Mouse (Mus musculus) small intestine, adult 2 months (tissue): ENCODE measurements around the gene Chst13. TPM values are rescaled to one million over a fixed set of nuclear protein-coding genes. Genes with fewer than 3 reads are reported as not detected.

Experiments used
- H3K27ac ChIP-seq: fragments of 200-500 bp; 2 replicates; pipeline ENCODE4 v1.5.1; 2012; ENCODE audit warnings: low read depth, low read length, control low read depth, inconsistent platforms; ENCODE audit not compliant: insufficient read depth
- H3K27me3 ChIP-seq: fragments of 200-500 bp; 2 replicates; pipeline ENCODE4 v1.6.1; 2012; ENCODE audit warnings: mild to moderate bottlenecking, moderate library complexity, low read length, inconsistent platforms; ENCODE audit not compliant: control insufficient read depth, insufficient read depth
- H3K36me3 ChIP-seq: fragments of 200-500 bp; 2 replicates; pipeline ENCODE4 v1.6.1; 2012; ENCODE audit warnings: mild to moderate bottlenecking, low read length, control low read depth, inconsistent platforms; ENCODE audit not compliant: control insufficient read depth, insufficient read depth
- H3K4me1 ChIP-seq: fragments of 200-500 bp; 2 replicates; pipeline ENCODE4 v1.6.1; 2012; ENCODE audit warnings: low read length, inconsistent platforms, mixed read lengths; ENCODE audit not compliant: control insufficient read depth, insufficient read depth, insufficient read length
- H3K4me3 ChIP-seq: fragments of 200-500 bp; 2 replicates; pipeline ENCODE4 v1.5.1; 2012; ENCODE audit warnings: low read depth, mild to moderate bottlenecking, control low read depth, inconsistent platforms, low read length, moderate library complexity
- CTCF ChIP-seq: fragments of 200-500 bp; IDR thresholded peaks from 2 replicates; pipeline ENCODE4 v1.5.1; 2012; ENCODE audit warnings: low read depth, mild to moderate bottlenecking, control low read depth, inconsistent platforms, low read length, moderate library complexity, mixed read lengths; ENCODE audit not compliant: insufficient replicate concordance, insufficient read length; ENCODE audit errors: extremely low read depth
- POLR2A ChIP-seq: fragments of 200-500 bp; IDR thresholded peaks from 2 replicates; pipeline ENCODE4 v1.6.1; 2012; ENCODE audit warnings: low read depth, mild to moderate bottlenecking, control low read depth, inconsistent platforms, low read length, moderate library complexity
- WGBS: fragments of 180-500 bp; shearing (Covaris S2); methylation state at CpG from one replicate; pipeline ENCODE4 v1.1.7; 2018; 5-methylcytosine and 5-hydroxymethylcytosine counted together
- polyA plus RNA-seq: library from polyadenylated mRNA; depleted of rRNA; stranded (reverse); fragments of >200 nt; gene quantifications from 2 replicates; pipeline ENCODE4 v1.2.3, GENCODE M21; 2012

Chst13 gene
- polyA plus RNA-seq, 1 experiment, result 0.09 TPM

- TF ChIP-seq POLR2A, result no peak
- no peak for TF ChIP-seq CTCF
- Histone ChIP-seq H3K4me3 (no peak overlapping the region), H3K4me1 (peaks cover 3% of the 10 kb centered on the region; the same call in 1 of the 2 replicates), H3K36me3 (no peaks in the 10 kb centered on the region), H3K27me3 (no peaks in the 10 kb centered on the region), H3K27ac (no peak overlapping the region)
- 66% methylated on average over 3 of the region's 3 CpGs for WGBS
These were observed 9.3 kb upstream of the Chst13 start for GRCm38 (mm10) chr6:90334244-90334643.

- no peak within 1 kb of the TSS for H3K27ac ChIP-seq
- WGBS, result 71% methylated on average over 7 of the region's 7 CpGs
- H3K4me1 ChIP-seq, result peaks cover 3% of the 10 kb centered on the region; the same call in 1 of the 2 replicates
- TF ChIP-seq POLR2A (no peak), CTCF (no peak)
- no peaks in the 10 kb centered on the region for H3K27me3 ChIP-seq
- H3K36me3 ChIP-seq, result no peaks in the 10 kb centered on the region
- no peak within 1 kb of the TSS for H3K4me3 ChIP-seq
These were observed 7.8 kb upstream of the Chst13 start, which contains the start of gene Uroc1 for GRCm38 (mm10) chr6:90332561-90333425. TSS of gene Uroc1 (plus strand) at chr6:90333284.

DNA sequence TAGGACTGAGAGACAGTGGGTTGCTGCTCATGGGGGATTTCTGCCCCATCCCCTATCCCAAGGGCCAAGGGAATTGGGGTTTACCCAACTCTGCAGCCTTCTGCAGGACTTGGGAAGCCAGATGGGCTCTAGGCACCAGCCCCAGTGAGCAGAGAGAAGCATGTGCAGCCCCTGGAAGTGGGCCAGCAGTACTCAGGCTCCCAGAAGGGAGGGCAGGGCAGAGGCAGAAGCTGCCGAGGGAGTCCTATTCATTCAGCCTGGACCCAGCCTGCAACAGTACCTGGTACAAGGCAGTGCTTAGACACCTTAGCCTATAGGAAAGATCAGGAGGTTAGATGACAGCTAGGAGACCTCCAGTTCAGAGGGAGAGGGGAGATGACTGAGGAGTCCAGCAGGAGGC is 5.0 kb upstream of the Chst13 start:
- Histone ChIP-seq H3K4me1 (peaks cover 4% of the 10 kb centered on the region), H3K27me3 (no peaks in the 10 kb centered on the region), H3K36me3 (no peaks in the 10 kb centered on the region), H3K4me3 (no peak overlapping the region), H3K27ac (no peak overlapping the region)
- WGBS, result 22% methylated on average over 1 of the region's 1 CpGs
- no peak for TF ChIP-seq POLR2A
- TF ChIP-seq CTCF, result no peak

GRCm38 (mm10) chr6:90327670-90328069 is 2.7 kb upstream of the Chst13 start:
- 12% methylated on average over 6 of the region's 6 CpGs for WGBS
- Histone ChIP-seq H3K27ac (no peak overlapping the region), H3K4me3 (no peak overlapping the region), H3K4me1 (peaks cover 6% of the 10 kb centered on the region), H3K36me3 (no peaks in the 10 kb centered on the region), H3K27me3 (no peaks in the 10 kb centered on the region)
- TF ChIP-seq POLR2A (no peak), CTCF (no peak)

DNA sequence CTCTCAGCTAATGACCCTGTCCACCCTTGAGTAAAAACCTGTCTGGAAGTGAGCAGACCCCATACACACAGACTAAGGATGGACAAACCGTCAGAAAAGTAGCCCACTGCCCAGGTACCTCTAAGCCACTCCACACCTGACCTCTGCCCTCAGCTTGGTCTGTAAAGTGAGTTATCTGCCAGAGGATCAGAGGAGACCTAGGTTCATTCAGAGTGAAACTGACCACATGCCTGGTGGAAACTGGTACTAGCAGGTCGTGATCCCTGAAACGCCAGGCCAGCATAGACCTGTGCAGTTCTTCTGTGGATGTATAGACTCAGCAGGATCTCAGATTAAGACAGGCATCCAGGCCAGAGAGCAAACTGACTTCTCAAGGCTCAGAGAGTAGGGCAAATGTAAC is 522 bp downstream of the Chst13 start:
- H3K36me3 ChIP-seq, result no peaks in the 10 kb centered on the region
- H3K4me3 ChIP-seq, result no peak overlapping the region
- TF ChIP-seq POLR2A (no peak), CTCF (no peak)
- H3K4me1 ChIP-seq, result peaks cover 3% of the 10 kb centered on the region
- 44% methylated on average over 3 of the region's 3 CpGs for WGBS
- H3K27me3 ChIP-seq, result no peaks in the 10 kb centered on the region
- H3K27ac ChIP-seq, result no peak overlapping the region

DNA sequence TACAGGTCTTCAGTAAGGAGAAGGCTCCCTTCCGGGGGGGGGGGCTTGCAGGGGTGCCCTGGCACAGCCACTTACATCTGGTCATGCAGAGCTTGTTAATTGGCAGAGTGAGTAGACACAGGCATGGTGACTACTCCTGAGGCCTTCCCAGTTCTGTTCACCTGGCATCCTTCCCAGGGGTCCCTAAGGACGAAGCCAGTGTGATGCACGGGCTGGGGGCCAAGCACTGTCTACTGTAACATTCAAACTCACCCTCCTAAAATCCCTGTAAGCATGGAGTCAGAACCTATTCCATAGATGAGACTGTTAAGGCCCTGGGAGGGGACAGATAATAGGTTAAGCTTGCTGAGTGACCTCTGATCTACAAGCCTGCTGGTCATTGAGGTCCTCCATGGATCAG is 959 bp downstream of the Chst13 start:
- no peak overlapping the region for H3K4me3 ChIP-seq
- TF ChIP-seq CTCF (no peak), POLR2A (no peak)
- WGBS, result 73% methylated on average over 3 of the region's 3 CpGs

GRCm38 (mm10) chr6:90321811-90322210 is 3.2 kb downstream of the Chst13 start:
- WGBS, result 44% methylated on average over 4 of the region's 4 CpGs
- H3K4me1 ChIP-seq, result peaks cover 3% of the 10 kb centered on the region
- H3K27ac ChIP-seq, result no peak overlapping the region
- TF ChIP-seq CTCF, result no peak
- no peaks in the 10 kb centered on the region for H3K36me3 ChIP-seq
- no peak overlapping the region for H3K4me3 ChIP-seq
- no peaks in the 10 kb centered on the region for H3K27me3 ChIP-seq

More for the DNA sequence above, 959 bp downstream of the Chst13 start:
- Histone ChIP-seq H3K4me1 (peaks cover 3% of the 10 kb centered on the region), H3K36me3 (no peaks in the 10 kb centered on the region), H3K27me3 (no peaks in the 10 kb centered on the region), H3K27ac (no peak overlapping the region)
